Mouse (Mus musculus) bone marrow, adult 2 months (tissue): ENCODE measurements at regions not wholly inside any gene's neighbourhood (a gene's known extent, or its start where the extent isn't known, plus 50 kb on each side); places are given as distances from the start of the nearest gene placed in this dataset.

Experiments used
- CTCF ChIP-seq: fragments of 200-500 bp; IDR thresholded peaks from 2 replicates; pipeline ENCODE4 v1.5.1; 2011; ENCODE audit warnings: low read length, control low read depth; ENCODE audit not compliant: control insufficient read depth, insufficient read depth
- POLR2A ChIP-seq: fragments of 200-500 bp; IDR thresholded peaks from 2 replicates; pipeline ENCODE4 v1.6.1; 2011; ENCODE audit warnings: low read depth, mild to moderate bottlenecking, control low read depth, low read length, borderline replicate concordance; ENCODE audit not compliant: control insufficient read depth

DNA sequence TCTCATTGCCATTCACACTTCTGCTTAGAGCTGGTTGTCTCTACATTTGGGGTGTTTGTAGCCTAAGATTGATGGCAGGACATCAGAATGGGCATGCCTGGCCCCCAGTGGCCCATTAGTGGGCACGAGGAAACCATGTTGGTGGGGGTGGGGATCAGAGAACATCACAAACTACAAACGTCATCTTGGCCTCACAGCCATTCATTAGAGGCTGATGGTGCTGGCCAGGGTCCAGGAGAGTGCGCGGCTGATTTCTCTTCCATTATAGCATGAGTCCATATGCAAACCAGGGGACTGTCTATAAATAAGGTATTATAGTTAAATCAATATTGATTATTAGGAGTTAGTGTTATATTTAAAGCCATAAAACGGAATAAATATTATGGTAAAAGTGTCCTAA, 67.9 kb downstream of the 3100002H09Rik start:
- TF ChIP-seq CTCF (no peak), POLR2A (no peak)
